Mouse (Mus musculus) embryonic facial prominence, embryonic 11.5 days (tissue): ENCODE measurements at regions not wholly inside any gene's neighbourhood (a gene's known extent, or its start where the extent isn't known, plus 50 kb on each side); places are given as distances from the start of the nearest gene placed in this dataset.

Experiments
- ATAC-seq: fragments of 200-750 bp; cut with Nextera tagmentation; replicated peaks from 2 replicates; pipeline ENCODE4 v1.8.0; 2017; ENCODE audit warnings: low read depth; ENCODE audit not compliant: insufficient number of reproducible peaks, low FRiP score, low TSS enrichment
- DNase-seq: peaks from one replicate; pipeline ENCODE4 v3.0.0-alpha.2; 2015; ENCODE audit warnings: low spot score
- H3K27ac ChIP-seq: fragments of 300-500 bp; sonication (generic); replicated peaks from 2 replicates; pipeline ENCODE4 v1.5.1; 2014; ENCODE audit warnings: mild to moderate bottlenecking, low read depth, low read length, control low read depth
- H3K27me3 ChIP-seq: fragments of 300-500 bp; sonication (generic); 2 replicates; pipeline ENCODE4 v1.6.1; 2014; ENCODE audit warnings: mild to moderate bottlenecking, low read length, moderate library complexity, mixed read lengths; ENCODE audit not compliant: control insufficient read depth, insufficient read depth
- H3K36me3 ChIP-seq: fragments of 300-500 bp; sonication (generic); replicated peaks from 2 replicates; pipeline ENCODE4 v1.6.1; 2014; ENCODE audit warnings: low read depth, mild to moderate bottlenecking, low read length, moderate library complexity, mixed read lengths; ENCODE audit not compliant: control insufficient read depth, insufficient read depth
- H3K4me1 ChIP-seq: fragments of 300-500 bp; sonication (generic); 2 replicates; pipeline ENCODE4 v1.6.1; 2014; ENCODE audit warnings: low read length, mixed read lengths; ENCODE audit not compliant: control insufficient read depth, insufficient read depth
- H3K4me2 ChIP-seq: fragments of 300-500 bp; sonication (generic); 2 replicates; pipeline ENCODE4 v1.6.1; 2014; ENCODE audit warnings: low read depth, mild to moderate bottlenecking, control low read depth, low read length, moderate library complexity
- H3K4me3 ChIP-seq: fragments of 300-500 bp; sonication (generic); 2 replicates; pipeline ENCODE4 v1.5.1; 2014; ENCODE audit warnings: low read depth, low read length, control low read depth
- H3K9ac ChIP-seq: fragments of 300-500 bp; sonication (generic); replicated peaks from 2 replicates; pipeline ENCODE4 v1.6.1; 2014; ENCODE audit warnings: mild to moderate bottlenecking, control low read depth, low read length
- H3K9me3 ChIP-seq: fragments of 300-500 bp; sonication (generic); replicated peaks from 2 replicates; pipeline ENCODE4 v1.6.1; 2016; ENCODE audit warnings: mild to moderate bottlenecking, low read length, inconsistent platforms, mixed read lengths; ENCODE audit not compliant: control insufficient read depth
- WGBS: fragments of 180-500 bp; shearing (Covaris S2); extraction: QIAGEN DNeasy Blood & Tissue Kit; methylation state at CpG from one replicate; pipeline ENCODE4 v1.1.7; 2014; 5-methylcytosine and 5-hydroxymethylcytosine counted together

DNA sequence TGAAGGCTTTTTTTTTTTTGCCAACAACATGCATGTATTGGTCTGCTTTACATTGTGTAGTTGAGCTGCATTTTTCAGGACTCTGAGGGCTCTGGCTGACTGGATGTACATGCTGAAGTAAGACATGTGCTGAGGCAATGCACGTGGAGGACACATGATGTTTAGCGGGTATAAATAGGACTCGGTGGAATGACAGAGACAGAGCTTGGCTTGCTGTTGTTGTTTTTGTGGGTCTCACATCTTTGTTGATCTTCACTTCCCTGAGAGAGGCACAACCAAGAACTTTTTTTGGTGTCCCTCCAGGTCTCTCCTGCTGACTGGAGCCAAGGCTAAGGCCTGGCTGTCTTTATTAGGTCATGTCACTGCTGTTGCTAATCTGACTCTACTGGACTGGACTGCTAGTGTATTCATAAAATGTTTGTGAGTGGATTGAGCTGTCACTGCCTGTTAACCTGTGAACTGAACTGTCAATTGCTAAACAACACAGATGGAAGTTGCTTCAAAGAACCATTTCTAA is 1902.9 kb upstream of the Lrrc6 start:
- 92% methylated on average over 3 of the region's 3 CpGs for WGBS

DNA sequence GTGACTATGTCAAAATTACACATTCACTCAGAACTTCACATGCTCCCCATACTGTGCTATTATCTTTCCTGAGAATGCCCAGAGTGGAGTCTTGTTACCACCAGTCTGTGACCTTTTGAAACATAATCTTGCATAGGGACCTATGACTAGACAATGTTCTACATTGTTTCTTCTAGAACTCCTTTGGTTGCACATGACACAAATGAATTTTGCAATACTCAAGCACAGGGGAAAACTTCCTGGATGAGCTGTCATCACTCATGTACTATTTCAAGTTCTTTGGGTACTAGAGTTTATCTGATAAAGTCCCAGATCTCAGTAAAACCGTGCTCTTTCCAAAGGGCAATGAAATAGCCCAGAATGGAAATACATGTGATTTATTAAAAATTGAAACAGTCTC is 1901.0 kb upstream of the Lrrc6 start:
- H3K9ac ChIP-seq = no peak overlapping the region
- H3K9me3 ChIP-seq = no peaks in the 10 kb centered on the region
- H3K36me3 ChIP-seq = no peaks in the 10 kb centered on the region
- DNase-seq (no peak), ATAC-seq (no peak)
- no peak overlapping the region for H3K4me2 ChIP-seq
- no peaks in the 10 kb centered on the region for H3K4me1 ChIP-seq
- no peak overlapping the region for H3K4me3 ChIP-seq
- H3K27ac ChIP-seq = no peak overlapping the region
- 57% methylated on average over 1 of the region's 1 CpGs for WGBS
- no peaks in the 10 kb centered on the region for H3K27me3 ChIP-seq

More for the DNA sequence above, 1902.9 kb upstream of the Lrrc6 start:
- Histone ChIP-seq H3K4me1 (no peaks in the 10 kb centered on the region), H3K27ac (no peak overlapping the region), H3K36me3 (no peaks in the 10 kb centered on the region), H3K4me3 (no peak overlapping the region), H3K27me3 (no peaks in the 10 kb centered on the region), H3K9me3 (no peaks in the 10 kb centered on the region), H3K9ac (no peak overlapping the region), H3K4me2 (no peak overlapping the region)
- no peak for DNase-seq
- no peak for ATAC-seq

DNA sequence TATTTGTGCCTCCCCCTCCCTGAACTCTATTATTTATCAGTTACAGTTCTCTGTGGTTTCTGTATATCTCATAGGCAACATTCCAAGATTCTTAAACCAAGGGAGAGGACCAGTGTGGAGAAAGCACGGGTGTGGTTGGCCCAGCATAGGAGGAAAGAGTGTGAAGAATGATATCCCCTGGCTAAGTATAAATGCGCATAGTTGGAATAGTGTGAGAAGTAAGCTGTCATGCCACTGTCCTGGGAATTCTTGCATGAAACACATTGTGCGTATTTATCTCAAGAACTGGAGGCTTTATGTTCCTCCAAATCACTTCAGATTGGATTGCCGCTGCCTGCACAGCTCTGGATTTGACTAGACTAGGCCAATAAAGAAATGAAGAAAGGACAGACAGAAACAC is 1900.3 kb upstream of the Lrrc6 start:
- H3K9me3 ChIP-seq = no peaks in the 10 kb centered on the region
- no peak overlapping the region for H3K4me3 ChIP-seq
- H3K9ac ChIP-seq = no peak overlapping the region
- no peaks in the 10 kb centered on the region for H3K27me3 ChIP-seq
- no peak overlapping the region for H3K4me2 ChIP-seq
- 88% methylated on average over 4 of the region's 4 CpGs for WGBS
- DNase-seq = no peak
- H3K27ac ChIP-seq = no peak overlapping the region
- no peak for ATAC-seq
- no peaks in the 10 kb centered on the region for H3K36me3 ChIP-seq
- no peaks in the 10 kb centered on the region for H3K4me1 ChIP-seq

DNA sequence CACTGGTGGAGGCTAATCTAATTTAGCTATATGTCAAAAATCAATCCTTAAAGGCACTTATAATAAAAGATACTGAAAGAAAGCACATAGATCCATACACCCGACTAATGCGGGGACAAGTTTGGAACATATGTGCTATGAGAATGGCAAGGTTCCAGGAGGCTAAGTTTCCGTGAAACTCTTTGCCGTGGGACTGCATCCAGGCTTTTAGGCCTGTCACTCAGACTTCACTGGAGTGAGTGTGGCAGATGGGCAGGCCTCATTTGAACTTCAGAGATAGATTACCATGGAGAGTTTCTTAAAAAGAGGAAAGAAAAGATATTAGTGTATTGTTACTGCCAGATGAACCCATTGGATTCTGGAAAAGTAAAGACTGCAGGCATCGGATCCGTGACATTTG is 1895.9 kb upstream of the Lrrc6 start:
- Histone ChIP-seq H3K9ac (no peak overlapping the region), H3K27ac (no peak overlapping the region), H3K4me3 (no peak overlapping the region), H3K4me1 (no peaks in the 10 kb centered on the region), H3K36me3 (no peaks in the 10 kb centered on the region), H3K27me3 (no peaks in the 10 kb centered on the region), H3K4me2 (no peak overlapping the region), H3K9me3 (no peaks in the 10 kb centered on the region)
- WGBS = 92% methylated on average over 6 of the region's 6 CpGs
- no peak for DNase-seq
- ATAC-seq = no peak

DNA sequence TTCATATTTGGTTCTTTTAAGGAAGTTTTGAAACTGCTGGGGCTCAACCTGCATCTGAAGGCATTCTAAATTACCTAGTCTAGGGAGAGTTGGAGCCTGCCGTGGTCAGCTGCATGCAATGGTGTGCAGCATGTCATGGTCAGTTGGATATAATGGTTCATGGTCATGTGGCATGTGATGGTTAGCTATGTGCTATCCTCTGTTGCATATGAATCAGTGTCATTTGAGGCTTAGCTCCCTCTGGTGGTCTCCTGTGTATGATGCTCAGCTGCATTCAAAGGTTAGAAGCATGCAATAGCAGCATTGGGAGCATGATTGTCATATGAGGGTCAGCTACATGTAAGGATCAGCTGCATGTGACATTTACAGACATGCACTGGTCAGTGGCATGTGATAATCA is 1894.0 kb upstream of the Lrrc6 start:
- Histone ChIP-seq H3K9ac (no peak overlapping the region), H3K4me2 (no peak overlapping the region), H3K27me3 (no peaks in the 10 kb centered on the region), H3K4me3 (no peak overlapping the region), H3K4me1 (no peaks in the 10 kb centered on the region), H3K36me3 (no peaks in the 10 kb centered on the region), H3K9me3 (no peaks in the 10 kb centered on the region), H3K27ac (no peak overlapping the region)
- peak; percentile 31 for DNase-seq
- WGBS = 91% methylated on average over 1 of the region's 1 CpGs
- ATAC-seq = no peak

DNA sequence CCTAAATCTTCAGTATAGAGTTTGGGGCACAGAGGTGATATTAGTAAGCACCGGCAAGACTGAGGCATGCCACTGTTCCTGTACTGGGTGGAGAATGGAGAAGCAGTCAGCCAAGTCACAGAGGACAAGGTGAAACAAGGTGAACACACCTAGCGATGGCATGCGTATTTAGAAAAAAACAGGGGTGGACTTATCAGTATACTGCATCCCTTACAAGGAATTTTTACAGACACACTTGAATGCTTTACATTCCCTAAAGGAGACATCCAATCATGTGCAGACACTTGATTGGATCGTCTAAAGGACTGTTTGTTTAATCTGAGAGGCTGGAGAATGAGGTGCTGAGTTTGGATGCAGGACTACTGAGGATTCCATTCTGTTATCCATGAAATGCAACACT is 1893.4 kb upstream of the Lrrc6 start:
- 84% methylated on average over 4 of the region's 4 CpGs for WGBS
- Histone ChIP-seq H3K4me2 (no peak overlapping the region), H3K4me1 (no peaks in the 10 kb centered on the region), H3K9ac (no peak overlapping the region), H3K36me3 (no peaks in the 10 kb centered on the region), H3K9me3 (no peaks in the 10 kb centered on the region), H3K27me3 (no peaks in the 10 kb centered on the region), H3K27ac (no peak overlapping the region), H3K4me3 (no peak overlapping the region)
- ATAC-seq (no peak), DNase-seq (no peak)

DNA sequence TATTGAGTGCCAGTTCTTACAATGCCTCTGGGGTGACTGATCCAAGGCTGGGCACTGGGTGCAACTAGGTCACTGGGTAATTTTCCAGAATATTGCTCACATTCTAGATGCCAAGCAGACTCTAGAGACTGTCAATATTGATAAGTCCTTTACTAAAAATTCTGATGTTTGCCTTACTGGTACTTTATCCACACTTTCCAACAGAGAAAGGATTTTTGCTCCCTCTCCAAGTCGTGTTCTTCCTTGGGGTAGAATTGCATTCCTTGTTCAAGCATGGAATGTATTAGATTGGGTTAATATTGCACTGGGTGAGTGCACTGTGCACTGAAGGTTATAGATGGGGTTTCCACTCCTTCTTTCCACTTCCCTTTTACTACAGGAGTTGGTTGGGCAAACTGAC is 1891.0 kb upstream of the Lrrc6 start:
- Histone ChIP-seq H3K4me3 (no peak overlapping the region), H3K9me3 (no peaks in the 10 kb centered on the region), H3K9ac (no peak overlapping the region), H3K36me3 (no peaks in the 10 kb centered on the region), H3K4me2 (no peak overlapping the region), H3K27me3 (no peaks in the 10 kb centered on the region), H3K4me1 (no peaks in the 10 kb centered on the region), H3K27ac (no peak overlapping the region)
- DNase-seq (no peak), ATAC-seq (no peak)
- WGBS = 41% methylated on average over 1 of the region's 1 CpGs

DNA sequence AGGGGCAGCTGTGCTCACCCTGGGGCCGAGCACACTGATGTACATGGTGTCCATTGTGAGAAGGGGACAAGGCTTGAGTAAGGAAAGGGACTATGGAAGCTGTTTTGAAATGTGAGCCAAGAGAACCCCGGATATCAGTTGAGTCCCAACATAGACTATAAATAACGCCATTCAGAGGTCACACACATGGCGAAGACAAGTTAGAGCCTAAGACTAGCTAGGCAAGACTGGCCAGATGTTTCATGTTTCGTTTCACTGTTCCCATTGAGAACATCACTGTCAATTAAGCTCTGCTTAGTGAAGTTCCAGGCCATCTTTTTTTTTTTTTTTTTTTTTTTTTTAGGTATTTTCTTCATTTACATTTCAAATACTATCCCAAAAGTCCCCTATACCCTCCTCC is 1889.1 kb upstream of the Lrrc6 start:
- no peaks in the 10 kb centered on the region for H3K9me3 ChIP-seq
- H3K4me3 ChIP-seq = no peak overlapping the region
- no peaks in the 10 kb centered on the region for H3K36me3 ChIP-seq
- no peak overlapping the region for H3K4me2 ChIP-seq
- no peak for ATAC-seq
- no peaks in the 10 kb centered on the region for H3K4me1 ChIP-seq
- H3K9ac ChIP-seq = no peak overlapping the region
- no peak for DNase-seq
- no peaks in the 10 kb centered on the region for H3K27me3 ChIP-seq
- no peak overlapping the region for H3K27ac ChIP-seq
- WGBS = 85% methylated on average over 5 of the region's 5 CpGs
